Mouse (Mus musculus): ENCODE results near the gene Rbms3. TPM values are rescaled to one million over a fixed set of nuclear protein-coding genes. Genes with fewer than 3 reads are reported as not detected.

Gene Rbms3
- total RNA-seq, 2 experiments from 2014 or later, result 15.1 to 16.3 TPM

DNA sequence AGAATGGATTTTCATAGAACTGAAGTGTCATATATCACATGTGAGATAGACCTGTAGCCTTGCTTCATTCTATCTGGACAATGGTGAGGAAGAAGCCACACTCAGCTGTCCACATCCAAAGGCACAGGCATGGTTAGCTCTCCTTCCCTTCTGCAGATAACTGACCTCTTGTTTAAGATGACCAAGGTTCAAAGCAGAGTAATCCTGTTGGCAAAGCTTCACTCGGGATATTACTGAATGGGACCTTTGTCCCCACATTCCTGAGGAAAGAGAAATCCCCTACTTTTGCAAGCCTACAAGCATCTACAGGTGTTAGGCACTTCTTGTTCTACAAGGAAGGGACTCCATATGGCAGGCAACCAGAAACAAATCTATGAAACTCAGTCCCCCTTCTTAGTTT lies 621.5 kb downstream of the Rbms3 start:
- no peak for TF ChIP-seq CTCF (conservative IDR thresholded peaks at IDR 0.05)
- no peak for DNase-seq (ENCODE audit: low spot score in 2 of 2)
- H3K27ac ChIP-seq, result no peak overlapping the region
- H3K4me3 ChIP-seq, result no peak overlapping the region

GRCm38 (mm10) chr9:117002083-117002482 lies 627.6 kb downstream of the Rbms3 start:
- Histone ChIP-seq H3K4me3 (no peak overlapping the region), H3K27ac (no peak overlapping the region)
- no peak for TF ChIP-seq CTCF (conservative IDR thresholded peaks at IDR 0.05)

DNA sequence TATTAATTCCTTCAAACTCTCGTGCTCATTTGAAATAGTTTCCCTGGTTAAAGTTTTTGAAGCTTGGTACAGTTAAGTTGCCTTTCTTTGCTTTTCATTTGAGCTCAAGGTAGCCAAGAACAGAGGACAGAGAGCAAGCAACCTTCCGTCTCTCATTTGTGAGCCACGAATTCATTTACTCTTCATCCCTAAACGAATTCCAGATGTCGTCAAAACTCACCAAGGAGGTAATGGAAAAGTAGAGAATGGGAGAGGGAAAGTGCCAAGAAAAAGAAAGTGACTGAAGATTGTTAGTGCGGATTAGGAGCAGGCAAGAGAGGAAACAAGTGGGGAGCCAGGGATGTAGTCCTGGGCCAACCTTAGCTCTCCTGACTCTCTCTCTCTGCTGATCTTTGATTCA lies 630.5 kb downstream of the Rbms3 start:
- no peak overlapping the region for H3K27ac ChIP-seq
- H3K4me3 ChIP-seq, result no peak overlapping the region
- TF ChIP-seq CTCF (conservative IDR thresholded peaks at IDR 0.05), result no peak
- DNase-seq (ENCODE audit: low spot score in 2 of 2), result no peak

More at GRCm38 (mm10) chr9:117002083-117002482, 627.6 kb downstream of the Rbms3 start:
- no peak for DNase-seq (ENCODE audit: low spot score in 2 of 2)

- no peak for TF ChIP-seq CTCF (conservative IDR thresholded peaks at IDR 0.05)
Measured at GRCm38 (mm10) chr9:116990321-116990720, 639.4 kb downstream of the Rbms3 start.

DNA sequence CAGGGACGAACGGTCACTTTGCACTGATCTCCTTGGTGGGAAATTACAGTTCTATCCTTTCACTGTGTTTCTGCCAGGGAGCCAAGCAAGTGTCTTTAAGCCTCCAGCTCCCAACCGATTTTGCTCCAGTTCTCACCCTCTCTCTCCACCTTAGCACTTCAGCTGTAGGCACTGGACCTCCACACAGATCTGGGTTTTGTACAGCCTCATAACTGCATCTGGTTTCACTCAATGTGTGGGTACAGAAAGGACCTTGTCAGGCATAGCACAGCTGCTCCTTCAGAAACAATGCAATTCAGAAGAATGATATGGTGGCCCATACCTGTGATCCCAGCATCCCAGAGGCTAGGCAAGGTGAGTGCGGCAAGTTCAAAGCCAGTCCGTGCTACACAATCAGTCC lies 648.9 kb downstream of the Rbms3 start:
- Histone ChIP-seq H3K4me3 (no peak overlapping the region), H3K27ac (no peak overlapping the region)
- no peak for TF ChIP-seq CTCF (conservative IDR thresholded peaks at IDR 0.05)
- no peak for DNase-seq (ENCODE audit: low spot score in 2 of 2)

More at GRCm38 (mm10) chr9:116990321-116990720, 639.4 kb downstream of the Rbms3 start:
- no peak overlapping the region for H3K4me3 ChIP-seq
- no peak for DNase-seq (ENCODE audit: low spot score in 2 of 2)
- no peak overlapping the region for H3K27ac ChIP-seq

DNA sequence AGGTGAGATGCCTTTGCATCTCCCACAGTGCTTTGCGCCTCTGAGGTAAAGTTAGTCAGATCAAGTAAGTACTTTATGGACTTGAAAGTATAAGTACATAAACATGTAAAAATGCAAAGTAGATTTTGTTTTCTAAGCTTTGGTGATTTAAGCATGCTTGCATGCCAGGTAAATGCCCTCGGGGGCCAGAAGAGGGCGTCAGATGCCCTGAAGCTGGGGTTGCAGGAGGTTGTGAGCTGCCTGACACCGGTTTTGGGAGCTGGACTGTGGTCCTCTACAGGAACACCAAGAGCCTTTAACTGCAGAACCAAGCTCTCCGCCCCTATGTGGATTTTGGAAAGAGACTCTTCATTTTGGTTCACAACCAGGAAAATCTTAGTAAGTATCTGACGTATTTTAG lies 652.3 kb downstream of the Rbms3 start:
- DNase-seq (ENCODE audit: low spot score in 2 of 2), result no peak
- Histone ChIP-seq H3K27ac (no peak overlapping the region), H3K4me3 (no peak overlapping the region)
- TF ChIP-seq CTCF (conservative IDR thresholded peaks at IDR 0.05), result peak; percentile 48

DNA sequence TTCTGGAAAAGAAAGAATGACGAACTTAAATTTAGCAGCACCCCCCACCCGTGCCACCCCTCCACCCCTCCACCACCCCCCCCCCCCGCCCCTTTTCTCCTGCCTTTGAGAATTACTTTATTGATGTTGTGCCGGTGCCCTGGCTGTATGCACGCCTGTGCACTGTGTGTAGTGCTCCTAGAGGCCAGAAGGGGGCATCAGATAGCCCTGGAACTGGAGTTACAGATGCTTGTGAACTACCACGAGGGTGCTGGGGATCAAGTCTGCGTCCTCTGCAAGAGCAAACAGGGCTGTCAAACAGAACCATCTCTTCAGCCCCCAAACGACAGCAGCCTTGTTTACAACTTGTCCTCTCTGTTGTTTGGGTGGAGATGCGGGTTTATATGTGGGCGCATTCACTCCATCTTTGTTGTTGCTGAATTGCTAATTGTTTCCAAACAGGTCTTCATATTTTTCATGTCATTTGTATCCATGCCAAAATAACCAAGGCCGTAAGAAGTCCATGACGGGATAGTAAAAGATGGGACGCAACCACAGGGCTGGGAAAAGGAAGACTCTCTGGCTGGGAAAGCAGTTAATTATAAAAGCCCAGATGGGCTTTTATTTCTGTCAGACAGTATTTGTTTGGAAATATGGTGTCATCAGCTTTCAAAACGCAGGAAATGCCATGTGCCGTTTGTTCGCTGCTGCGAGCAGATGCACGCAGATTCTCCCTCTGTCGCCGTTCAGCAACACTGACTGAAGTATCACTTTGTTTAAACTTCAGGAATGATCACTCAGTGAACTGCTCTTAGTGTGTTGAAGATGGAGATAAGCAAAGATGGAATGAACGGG lies 652.9 kb downstream of the Rbms3 start:
- TF ChIP-seq CTCF (conservative IDR thresholded peaks at IDR 0.05), result peak; percentile 52
- no peak overlapping the region for H3K27ac ChIP-seq
- H3K4me3 ChIP-seq, result no peak overlapping the region
- DNase-seq (ENCODE audit: low spot score in 2 of 2), result peak; percentile 56 to 75

- no peak for TF ChIP-seq CTCF (conservative IDR thresholded peaks at IDR 0.05)
- H3K4me3 ChIP-seq, result no peak overlapping the region
- H3K27ac ChIP-seq, result no peak overlapping the region
- no peak for DNase-seq (ENCODE audit: low spot score in 2 of 2)
Measured at GRCm38 (mm10) chr9:116975269-116975668, 654.4 kb downstream of the Rbms3 start.

DNA sequence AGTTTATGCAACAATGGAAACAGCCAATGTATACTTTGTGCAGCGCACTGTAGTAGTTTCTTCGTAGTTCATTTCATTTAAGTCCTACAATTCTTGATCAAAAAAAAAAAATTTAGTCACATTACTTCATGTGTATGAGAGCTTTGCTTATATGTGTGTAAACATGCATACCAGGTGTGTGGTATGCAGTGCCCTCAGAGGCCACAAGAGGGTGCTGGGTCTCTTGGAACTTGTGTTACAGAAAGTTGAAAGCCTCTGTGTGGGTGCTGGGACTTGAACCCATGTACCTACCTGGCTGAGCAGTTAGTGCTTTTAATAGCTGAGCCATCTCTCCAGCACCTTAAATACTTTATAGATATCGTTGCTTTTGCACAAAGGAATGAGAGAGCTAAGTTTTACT lies 655.6 kb downstream of the Rbms3 start:
- peak; percentile 52 for TF ChIP-seq CTCF (conservative IDR thresholded peaks at IDR 0.05)
- no peak overlapping the region for H3K4me3 ChIP-seq
- DNase-seq (ENCODE audit: low spot score in 2 of 2), result no peak
- no peak overlapping the region for H3K27ac ChIP-seq

DNA sequence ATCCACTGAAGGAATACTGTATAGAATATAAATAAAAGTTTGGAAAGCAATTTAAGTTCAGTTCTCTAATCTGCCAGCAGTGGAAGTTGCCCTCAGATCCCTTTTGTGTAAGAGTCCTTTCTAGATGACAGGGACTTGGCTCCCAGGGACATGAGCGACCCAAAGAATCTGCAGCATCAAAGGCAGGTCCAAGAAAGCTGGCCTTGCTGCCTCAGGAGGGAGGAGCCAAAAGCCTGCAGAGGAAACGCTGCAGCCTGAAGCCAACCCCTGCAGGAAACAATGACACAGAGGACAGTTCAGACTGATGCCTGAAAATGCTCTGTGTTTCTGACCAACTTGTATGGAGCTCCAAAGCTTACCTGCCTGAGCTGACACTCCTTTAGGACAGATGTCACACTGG lies 656.1 kb downstream of the Rbms3 start:
- Histone ChIP-seq H3K27ac (no peak overlapping the region), H3K4me3 (no peak overlapping the region)
- DNase-seq (ENCODE audit: low spot score in 2 of 2), result no peak
- TF ChIP-seq CTCF (conservative IDR thresholded peaks at IDR 0.05), result no peak

- no peak overlapping the region for H3K27ac ChIP-seq
- TF ChIP-seq CTCF (conservative IDR thresholded peaks at IDR 0.05), result no peak
- H3K4me3 ChIP-seq, result no peak overlapping the region
- no peak for DNase-seq (ENCODE audit: low spot score in 2 of 2)
Measured at GRCm38 (mm10) chr9:116967317-116967716, 662.4 kb downstream of the Rbms3 start.

DNA sequence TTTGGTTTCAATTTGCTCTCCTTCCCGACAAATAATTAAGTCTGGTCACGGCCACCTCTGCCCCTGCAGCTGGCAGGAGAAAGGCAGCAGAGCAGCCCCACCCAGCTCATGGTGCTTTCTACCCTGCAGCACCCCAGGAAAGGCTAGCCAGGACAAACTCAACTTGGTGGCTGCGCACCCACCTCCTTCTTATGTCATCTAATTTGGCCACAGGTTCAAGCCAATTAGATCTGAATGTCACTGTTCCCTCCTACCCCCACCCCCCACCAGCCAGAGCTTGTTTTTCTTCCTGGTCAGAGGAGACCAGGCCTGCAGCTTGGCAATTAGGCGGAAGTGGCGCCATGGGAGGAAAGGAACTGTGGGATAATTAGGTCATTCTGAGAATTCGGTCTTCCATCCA lies 664.0 kb downstream of the Rbms3 start:
- DNase-seq (ENCODE audit: low spot score in 2 of 2), result no peak
- TF ChIP-seq CTCF (conservative IDR thresholded peaks at IDR 0.05), result no peak
- Histone ChIP-seq H3K27ac (no peak overlapping the region), H3K4me3 (no peak overlapping the region)

- DNase-seq (ENCODE audit: low spot score in 2 of 2), result no peak
- TF ChIP-seq CTCF (conservative IDR thresholded peaks at IDR 0.05), result no peak
- no peak overlapping the region for H3K4me3 ChIP-seq
- no peak overlapping the region for H3K27ac ChIP-seq
Measured at GRCm38 (mm10) chr9:116956156-116956555, 673.6 kb downstream of the Rbms3 start.

DNA sequence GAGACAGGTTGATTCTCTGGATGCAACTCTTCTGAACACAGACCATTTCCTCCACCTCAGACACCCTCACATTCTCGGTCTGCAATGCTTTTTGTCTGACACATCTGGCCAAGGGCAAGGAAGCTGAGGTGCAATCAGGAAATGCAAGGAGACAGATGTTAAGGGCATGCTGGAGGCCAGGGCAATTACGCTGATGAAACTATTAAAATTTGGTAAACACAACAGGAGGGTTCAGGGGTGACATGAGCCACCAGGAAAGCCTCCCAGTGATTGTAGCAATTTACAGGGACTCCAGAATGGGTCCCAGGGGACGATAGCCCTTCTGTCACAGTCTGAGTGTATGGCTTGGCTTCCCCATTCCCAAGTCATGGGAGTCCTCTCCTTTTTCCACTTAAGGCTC lies 681.5 kb downstream of the Rbms3 start:
- no peak for TF ChIP-seq CTCF (conservative IDR thresholded peaks at IDR 0.05)
- Histone ChIP-seq H3K4me3 (no peak overlapping the region), H3K27ac (no peak overlapping the region)
- no peak for DNase-seq (ENCODE audit: low spot score in 2 of 2)
